Mouse (Mus musculus) CH12.LX (cell line): Measurements from ENCODE around the gene Shisa4.

Experiments used
- CTCF ChIP-seq, 2 experiments: IDR thresholded peaks in 1 of 2; conservative IDR thresholded peaks in 1 of 2; 2 replicates each; pipeline ENCODE4 v1.5.1; 2011 to 2012; ENCODE audit warnings: low read depth in 2 of 2, low read length in 2 of 2, improper control_type of control experiment in 1 of 2, inconsistent platforms in 1 of 2, mild to moderate bottlenecking in 1 of 2, moderate library complexity in 1 of 2
- EP300 ChIP-seq: IDR thresholded peaks from 2 replicates; pipeline ENCODE4 v1.6.1; 2011; ENCODE audit warnings: low read length, improper control_type of control experiment
- ETS1 ChIP-seq: conservative IDR thresholded peaks from 2 replicates; pipeline ENCODE4 v1.6.1; 2012; ENCODE audit warnings: low read depth, mild to moderate bottlenecking, inconsistent platforms, low read length, improper control_type of control experiment, moderate library complexity
- GABPA ChIP-seq: IDR thresholded peaks from 2 replicates; pipeline ENCODE4 v1.6.1; 2012; ENCODE audit warnings: low read depth, low read length, improper control_type of control experiment, inconsistent platforms; ENCODE audit not compliant: insufficient replicate concordance
- JUND ChIP-seq: conservative IDR thresholded peaks from 2 replicates; pipeline ENCODE4 v1.6.1; 2011; ENCODE audit warnings: low read depth, low read length, improper control_type of control experiment
- MAFK ChIP-seq: IDR thresholded peaks from 2 replicates; pipeline ENCODE4 v1.6.1; 2011; ENCODE audit warnings: low read length, improper control_type of control experiment; ENCODE audit not compliant: insufficient replicate concordance
- MAZ ChIP-seq: IDR thresholded peaks from 2 replicates; pipeline ENCODE4 v1.6.1; 2012; ENCODE audit warnings: low read depth, mild to moderate bottlenecking, inconsistent platforms, low read length, improper control_type of control experiment, moderate library complexity
- MXI1 ChIP-seq: IDR thresholded peaks from 2 replicates; pipeline ENCODE4 v1.6.1; 2011; ENCODE audit warnings: mild to moderate bottlenecking, low read depth, low read length, improper control_type of control experiment
- MYC ChIP-seq: IDR thresholded peaks from 2 replicates; pipeline ENCODE4 v1.6.1; 2011; ENCODE audit warnings: low read depth, mild to moderate bottlenecking, improper control_type of control experiment, low read length
- POLR2A ChIP-seq: IDR thresholded peaks from 2 replicates; pipeline ENCODE4 v1.6.1; 2011; ENCODE audit warnings: low read depth, mild to moderate bottlenecking, improper control_type of control experiment, low read length
- POLR2AphosphoS2 ChIP-seq: IDR thresholded peaks from 2 replicates; pipeline ENCODE4 v1.6.1; 2011; ENCODE audit warnings: low read depth, low read length, improper control_type of control experiment
- ZKSCAN1 ChIP-seq: IDR thresholded peaks from 2 replicates; pipeline ENCODE4 v1.6.1; 2012; ENCODE audit warnings: low read depth, inconsistent platforms, low read length, improper control_type of control experiment, borderline replicate concordance
- ZNF384 ChIP-seq: IDR thresholded peaks from 2 replicates; pipeline ENCODE4 v1.6.1; 2012; ENCODE audit warnings: low read depth, low read length, improper control_type of control experiment, inconsistent platforms

GRCm38 (mm10) chr1:135401452-135402110, 26.5 kb upstream of the Shisa4 start:
- no peak for TF ChIP-seq POLR2A
- TF ChIP-seq MXI1: no peak
- no peak for TF ChIP-seq POLR2AphosphoS2
- peak in 1 of 2 experiments; percentile 45; a peak in 2 of 4 replicates for TF ChIP-seq CTCF (conservative IDR thresholded peaks at IDR 0.05 in 1 of 2, IDR thresholded peaks at IDR 0.05 in 1 of 2; ENCODE audit: low read depth in 2 of 2, low read length in 2 of 2)
- TF ChIP-seq ZKSCAN1: no peak
- no peak for TF ChIP-seq JUND
- TF ChIP-seq ETS1: no peak
- TF ChIP-seq GABPA: no peak
- TF ChIP-seq EP300: no peak
- TF ChIP-seq ZNF384: no peak
- TF ChIP-seq MYC: no peak
- no peak for TF ChIP-seq MAZ
- no peak for TF ChIP-seq MAFK
